Mouse (Mus musculus) bone marrow, adult 2 months (tissue): ENCODE results near the gene Arhgap10. TPM values are rescaled to one million over a fixed set of nuclear protein-coding genes. Genes with fewer than 3 reads are reported as not detected.
A peak's percentile ranks its signal among the peaks of the same experiment; 100 is the strongest.

Source experiments
- H3K27ac ChIP-seq: fragments of 200-500 bp; 2 replicates; pipeline ENCODE4 v1.5.1; 2012; ENCODE audit warnings: low read depth, mild to moderate bottlenecking, control low read depth, inconsistent platforms, low read length; ENCODE audit not compliant: control insufficient read depth, poor library complexity, insufficient read depth
- H3K4me1 ChIP-seq: fragments of 200-500 bp; 2 replicates; pipeline ENCODE4 v1.6.1; 2011; ENCODE audit warnings: low read length; ENCODE audit not compliant: control insufficient read depth, insufficient read depth
- H3K4me3 ChIP-seq: fragments of 200-500 bp; replicated peaks from 2 replicates; pipeline ENCODE3; 2011; ENCODE audit warnings: mild to moderate bottlenecking, low read depth, low read length, control low read depth; ENCODE audit not compliant: control insufficient read depth
- CTCF ChIP-seq: fragments of 200-500 bp; IDR thresholded peaks from 2 replicates; pipeline ENCODE4 v1.5.1; 2011; ENCODE audit warnings: low read length, control low read depth; ENCODE audit not compliant: control insufficient read depth, insufficient read depth
- POLR2A ChIP-seq: fragments of 200-500 bp; IDR thresholded peaks from 2 replicates; pipeline ENCODE4 v1.6.1; 2011; ENCODE audit warnings: low read depth, mild to moderate bottlenecking, control low read depth, low read length, borderline replicate concordance; ENCODE audit not compliant: control insufficient read depth
- WGBS: fragments of 180-500 bp; shearing (Covaris S2); methylation state at CpG from one replicate; pipeline ENCODE4 v1.1.7; 2018; 5-methylcytosine and 5-hydroxymethylcytosine counted together
- polyA plus RNA-seq: library from polyadenylated mRNA; stranded (reverse); fragments of >200 nt; gene quantifications from 2 replicates; pipeline ENCODE4 v1.2.4, GENCODE M21; 2011; ENCODE audit warnings: low replicate concordance; ENCODE audit not compliant: missing spikeins, insufficient read depth, insufficient read length

Gene Arhgap10
- polyA plus RNA-seq, 1 experiment = 11.8 TPM

DNA sequence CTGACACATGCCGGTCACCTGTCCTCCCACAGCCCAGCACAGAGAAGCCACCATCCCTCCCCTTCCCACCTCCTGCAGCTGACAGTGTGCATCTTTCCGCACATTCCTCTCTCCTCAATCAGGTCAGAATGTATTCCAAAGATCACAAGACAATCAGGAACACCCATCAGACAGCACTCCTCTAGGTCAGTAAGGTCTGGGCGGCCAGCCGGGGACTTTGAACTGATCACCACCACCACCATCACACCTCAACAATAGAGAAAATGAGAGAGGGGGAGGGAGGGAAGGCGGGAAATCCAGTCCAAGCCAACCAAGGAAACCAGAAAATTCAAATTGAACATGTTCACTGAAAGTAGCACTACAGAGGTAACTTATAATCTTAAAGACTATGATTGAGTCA lies 66.7 kb downstream of the Arhgap10 start:
- Histone ChIP-seq H3K27ac (no peak overlapping the region), H3K4me1 (no peaks in the 10 kb centered on the region), H3K4me3 (no peak overlapping the region)
- TF ChIP-seq CTCF (no peak), POLR2A (no peak)
- WGBS = 86% methylated on average over 5 of the region's 5 CpGs

DNA sequence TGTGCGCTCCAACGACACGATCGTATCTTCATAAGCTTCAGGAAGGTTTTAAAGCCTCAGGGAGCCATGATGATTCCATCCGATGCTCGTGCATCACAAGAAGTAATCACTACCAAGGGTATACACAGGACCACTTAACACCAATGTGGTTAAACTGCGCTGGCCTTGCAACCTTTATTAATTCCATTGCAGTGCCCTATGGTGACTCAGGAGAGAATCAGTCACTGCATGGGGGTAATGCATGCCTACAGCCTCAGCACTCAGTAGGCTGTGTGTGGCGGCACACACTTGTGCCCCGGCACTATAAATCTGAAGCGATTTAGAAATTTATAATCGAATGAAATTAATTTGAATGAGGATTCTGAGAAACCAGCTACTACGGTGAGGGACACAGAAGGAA lies 71.5 kb downstream of the Arhgap10 start:
- no peak for TF ChIP-seq CTCF
- TF ChIP-seq POLR2A = no peak
- H3K4me1 ChIP-seq = no peaks in the 10 kb centered on the region
- no peak overlapping the region for H3K4me3 ChIP-seq
- 90% methylated on average over 12 of the region's 12 CpGs for WGBS
- H3K27ac ChIP-seq = no peak overlapping the region

DNA sequence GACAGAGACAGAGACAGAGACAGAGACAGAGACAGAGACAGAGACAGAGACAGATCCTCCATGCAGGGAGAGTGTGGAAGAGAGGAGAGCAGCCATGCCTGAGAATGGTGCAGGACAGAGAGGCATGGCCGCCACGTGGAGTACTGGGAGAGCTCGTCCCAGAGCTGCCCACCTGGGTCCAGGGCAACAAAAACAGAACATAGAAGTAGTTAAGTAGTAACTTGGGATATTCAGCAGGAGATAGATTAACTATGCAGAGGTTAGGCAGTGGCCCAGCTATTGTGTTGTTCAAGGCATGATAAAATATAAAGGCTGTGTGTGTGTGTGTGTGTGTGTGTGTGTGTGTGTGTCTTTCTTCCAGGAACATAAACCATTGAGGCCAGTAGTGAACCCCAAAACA lies 72.1 kb downstream of the Arhgap10 start:
- TF ChIP-seq CTCF (no peak), POLR2A (no peak)
- Histone ChIP-seq H3K4me1 (no peaks in the 10 kb centered on the region; the same call in 1 of the 2 replicates), H3K4me3 (no peak overlapping the region), H3K27ac (no peak overlapping the region)
- WGBS = 90% methylated on average over 3 of the region's 3 CpGs

DNA sequence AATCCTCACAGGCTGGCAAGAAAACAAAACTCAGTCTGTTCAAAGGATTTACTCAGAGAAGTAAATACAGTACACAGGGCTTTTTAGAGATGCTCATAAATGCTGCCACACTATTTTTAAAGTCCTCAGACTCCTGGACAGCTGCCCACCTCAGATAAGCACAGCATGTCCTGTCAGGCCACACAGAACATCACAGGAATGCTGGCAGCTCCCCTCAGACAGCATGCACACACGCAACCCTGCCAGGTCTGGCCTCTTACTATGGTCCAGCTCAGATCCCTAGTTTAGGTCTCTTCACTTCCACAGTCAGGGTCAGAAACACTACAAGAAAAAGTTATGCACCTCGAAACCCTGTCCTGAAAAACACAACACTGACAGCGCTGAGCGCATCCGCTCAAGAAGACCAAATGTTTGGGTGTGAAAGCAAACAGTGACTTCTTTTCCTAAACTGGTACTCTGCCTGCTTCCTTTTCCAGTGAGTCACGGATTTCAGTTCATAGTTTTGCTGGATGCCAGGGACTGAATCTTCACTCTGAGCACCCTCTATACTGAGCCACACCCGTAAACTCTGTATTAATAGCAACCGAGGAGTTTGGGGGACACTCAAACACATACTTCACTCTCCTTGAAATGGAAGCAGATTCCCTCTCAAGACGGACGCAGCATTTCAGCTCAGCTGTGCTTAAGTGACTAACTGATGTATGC lies 73.4 kb downstream of the Arhgap10 start:
- H3K4me3 ChIP-seq = no peak overlapping the region
- WGBS = 80% methylated on average over 10 of the region's 10 CpGs
- TF ChIP-seq POLR2A (no peak), CTCF (no peak)
- no peaks in the 10 kb centered on the region; the same call in 1 of the 2 replicates for H3K4me1 ChIP-seq
- H3K27ac ChIP-seq = no peak overlapping the region

DNA sequence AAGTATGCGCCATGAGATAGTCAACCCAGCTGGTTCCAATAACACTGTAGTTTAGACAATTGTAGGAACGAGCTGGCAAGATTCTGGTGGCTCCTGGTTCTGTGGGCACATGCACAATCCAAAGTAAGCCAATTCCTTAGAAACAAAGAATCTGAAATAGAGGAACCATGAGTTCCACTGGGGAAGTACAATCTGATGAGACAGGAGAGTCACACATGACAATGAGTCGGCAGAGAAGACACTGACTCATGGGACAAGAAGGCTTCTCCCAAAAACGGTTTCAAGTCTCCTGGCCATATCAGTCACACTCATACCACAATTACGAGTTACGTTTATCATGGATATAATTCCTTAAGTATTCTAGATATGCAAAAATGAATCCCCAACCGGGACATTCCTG lies 75.3 kb downstream of the Arhgap10 start:
- no peaks in the 10 kb centered on the region; the same call in 1 of the 2 replicates for H3K4me1 ChIP-seq
- no peak overlapping the region for H3K4me3 ChIP-seq
- TF ChIP-seq POLR2A (no peak), CTCF (no peak)
- no peak overlapping the region for H3K27ac ChIP-seq
- WGBS = 49% methylated on average over 7 of the region's 7 CpGs

DNA sequence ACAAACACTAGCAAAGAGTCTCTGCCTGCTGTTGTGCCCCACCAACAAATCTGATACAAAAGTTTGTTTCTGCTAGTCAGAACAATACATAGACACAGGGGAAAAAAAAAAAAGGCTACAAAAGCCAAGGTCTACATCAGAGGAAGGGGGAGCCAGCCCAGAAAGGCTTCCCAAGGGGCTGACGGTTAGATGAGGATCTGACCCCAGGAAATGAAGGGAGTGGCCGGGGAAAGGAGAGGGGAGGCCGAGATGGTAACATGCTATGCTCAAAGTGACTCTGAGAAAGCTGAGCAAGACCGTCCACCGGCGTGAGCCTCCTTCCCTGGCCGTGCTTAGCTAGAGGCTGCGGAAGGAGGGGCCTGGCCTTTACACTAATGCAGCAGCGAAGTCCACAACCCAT lies 76.8 kb downstream of the Arhgap10 start:
- WGBS = 70% methylated on average over 9 of the region's 9 CpGs
- Histone ChIP-seq H3K4me1 (no peaks in the 10 kb centered on the region; the same call in 1 of the 2 replicates), H3K27ac (no peak overlapping the region), H3K4me3 (no peak overlapping the region)
- TF ChIP-seq POLR2A = no peak
- TF ChIP-seq CTCF = no peak

DNA sequence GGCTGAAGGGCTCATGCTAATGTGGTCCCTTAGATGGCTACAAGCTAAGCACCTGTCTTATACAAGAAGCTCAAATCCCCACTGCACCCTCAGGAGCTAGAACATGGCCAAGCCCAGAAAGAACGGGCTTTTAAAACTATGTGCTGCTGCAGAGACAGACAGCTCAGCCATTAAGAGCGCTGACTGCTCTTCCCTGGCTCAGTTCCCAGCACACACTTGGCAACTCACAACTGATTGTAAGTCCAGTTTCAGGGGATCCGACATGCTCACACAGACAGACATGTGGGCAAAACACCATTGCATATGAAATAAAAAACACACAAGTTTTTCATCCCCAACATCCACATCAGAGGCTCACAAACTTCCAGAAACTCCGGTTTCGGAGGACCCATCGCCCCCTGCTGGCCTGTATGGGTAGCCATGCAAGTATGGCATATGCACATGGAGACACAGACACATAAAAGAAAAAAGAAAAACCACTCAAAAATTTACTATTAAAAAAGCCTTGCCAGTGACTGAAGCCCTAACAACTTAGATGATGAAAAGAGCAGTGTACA lies 77.4 kb downstream of the Arhgap10 start:
- Histone ChIP-seq H3K4me3 (no peak overlapping the region), H3K27ac (no peak overlapping the region), H3K4me1 (no peaks in the 10 kb centered on the region; the same call in 1 of the 2 replicates)
- 81% methylated on average over 6 of the region's 6 CpGs for WGBS
- TF ChIP-seq POLR2A (no peak), CTCF (peak; percentile 24; the same call in 1 of the 2 replicates)

DNA sequence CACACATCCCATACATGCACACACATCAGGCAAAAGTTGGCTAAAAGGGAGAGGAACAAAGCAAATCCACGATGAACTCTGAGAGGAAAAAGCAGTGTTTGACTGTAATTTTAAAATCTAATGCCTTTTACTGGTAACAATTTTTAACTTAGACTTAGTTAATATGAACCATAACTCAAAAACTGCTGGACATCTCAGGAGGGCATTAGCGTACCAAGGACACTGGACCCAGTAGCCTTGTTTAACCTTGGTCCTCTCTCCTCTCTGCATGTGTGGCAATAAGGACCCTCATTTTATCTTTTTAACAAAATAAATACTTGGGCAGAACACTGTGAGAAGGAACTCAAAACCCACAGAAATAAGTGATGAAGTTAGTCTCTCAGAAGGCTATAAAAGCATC lies 78.1 kb downstream of the Arhgap10 start:
- no peak overlapping the region for H3K4me3 ChIP-seq
- no peaks in the 10 kb centered on the region; the same call in 1 of the 2 replicates for H3K4me1 ChIP-seq
- 87% methylated on average over 2 of the region's 2 CpGs for WGBS
- TF ChIP-seq POLR2A (no peak), CTCF (no peak)
- no peak overlapping the region for H3K27ac ChIP-seq
